Comparison of ENCODE assay signal across 8 mouse cellular contexts in genomic region chr11:60508950-60509349, GRCm38 (mm10). TPM values are rescaled to one million over a fixed set of nuclear protein-coding genes. Genes with fewer than 3 reads are reported as not detected.
DNase-seq lines count a peak whose midpoint lies in the region; ATAC-seq and TF ChIP-seq lines count a peak whose summit lies in the region.

No protein-coding gene starts in this region.

- peaks cover 53% of the 10 kb centered on the region for H3K27me3 ChIP-seq in E14TG2a.4 (ENCODE audit: insufficient read depth, low read length)
- peaks cover 21% of the 10 kb centered on the region for H3K27me3 ChIP-seq in forebrain, embryonic 15.5 days
- H3K27me3 ChIP-seq in liver, embryonic 14.5 days (ENCODE audit: control insufficient read depth, insufficient read depth, low read length) = no peaks in the 10 kb centered on the region

- DNase-seq in liver, embryonic 14.5 days (ENCODE audit: low read depth in 3 of 3, low spot score in 3 of 3) = peak; percentile 53 to 88 (median 88)
- peak; percentile 60 to 74 for DNase-seq in spleen, postnatal 10 days (ENCODE audit: low spot score in 2 of 2)
- no peak for DNase-seq in adrenal gland, postnatal 14 days
- DNase-seq in thymus, postnatal 0 days (ENCODE audit: low spot score) = no peak
- no peak for DNase-seq in left cerebral cortex, postnatal 14 days (ENCODE audit: low spot score in 2 of 2)

- TF ChIP-seq POLR2A in bone marrow macrophage, adult 2 months (IDR thresholded peaks at IDR 0.05; ENCODE audit: borderline replicate concordance, low read depth, low read length) = no peak

- H3K36me3 ChIP-seq in E14TG2a.4 (ENCODE audit: insufficient read depth, low read length) = no peaks in the 10 kb centered on the region
- H3K36me3 ChIP-seq in forebrain, embryonic 15.5 days = no peaks in the 10 kb centered on the region
- H3K36me3 ChIP-seq in liver, embryonic 14.5 days (replicated peaks; ENCODE audit: control insufficient read depth, insufficient read depth, low read depth) = no peaks in the 10 kb centered on the region

- TF ChIP-seq CTCF in E14TG2a.4 (conservative IDR thresholded peaks at IDR 0.05; ENCODE audit: low read length) = no peak
- TF ChIP-seq CTCF in bone marrow macrophage, adult 2 months (IDR thresholded peaks at IDR 0.05; ENCODE audit: low read depth, low read length) = no peak
- TF ChIP-seq CTCF in liver, embryonic 14.5 days (IDR thresholded peaks at IDR 0.05; ENCODE audit: low read depth) = no peak

- peaks cover 45% of the 10 kb centered on the region for H3K4me1 ChIP-seq in E14TG2a.4 (replicated peaks; ENCODE audit: low read depth, low read length)
- H3K4me1 ChIP-seq in bone marrow macrophage, adult 2 months (ENCODE audit: control insufficient read depth, insufficient read depth, low read length) = no peaks in the 10 kb centered on the region
- H3K4me1 ChIP-seq in forebrain, embryonic 15.5 days = peaks cover 10% of the 10 kb centered on the region
- H3K4me1 ChIP-seq in liver, embryonic 14.5 days (replicated peaks; ENCODE audit: control insufficient read depth in 2 of 2, insufficient read depth in 2 of 2, low read length in 1 of 2) = peaks cover 15 to 21% of the 10 kb centered on the region in 2 experiments

- no peak overlapping the region for H3K27ac ChIP-seq in bone marrow macrophage, adult 2 months (ENCODE audit: insufficient read depth, low read depth, low read length)
- H3K27ac ChIP-seq in forebrain, embryonic 15.5 days (replicated peaks) = no peak overlapping the region
- peak overlapping the region; percentile 75 for H3K27ac ChIP-seq in liver, embryonic 14.5 days

- 5% methylated on average over 11 of the region's 11 CpGs for WGBS in forebrain, embryonic 15.5 days
- under 1% methylated on average over 11 of the region's 11 CpGs for WGBS in liver, embryonic 14.5 days (ENCODE audit: insufficient replicate concordance)

- ATAC-seq in forebrain, embryonic 15.5 days (replicated peaks) = 0 out of 2 replicates have a peak, but pooled peaks have one; percentile 19
- peak; percentile 88 for ATAC-seq in liver, embryonic 14.5 days (ENCODE audit: insufficient read depth)

- H3K4me2 ChIP-seq in forebrain, embryonic 15.5 days (replicated peaks) = peak overlapping the region; percentile 58
- H3K4me2 ChIP-seq in liver, embryonic 14.5 days (ENCODE audit: low read depth) = peak overlapping the region; percentile 90

- intact Hi-C loops in left cerebral cortex, postnatal 14 days (cut with DNase I) = no loop called here

- no peaks in the 10 kb centered on the region for H3K9me3 ChIP-seq in E14TG2a.4 (ENCODE audit: low read length)
- H3K9me3 ChIP-seq in forebrain, embryonic 15.5 days = no peaks in the 10 kb centered on the region
- H3K9me3 ChIP-seq in liver, embryonic 14.5 days (ENCODE audit: control insufficient read depth, low read length) = no peaks in the 10 kb centered on the region

- H3K9ac ChIP-seq in forebrain, embryonic 15.5 days (replicated peaks) = peak overlapping the region; percentile 35; the same call in 1 of the 2 replicates
- H3K9ac ChIP-seq in liver, embryonic 14.5 days (replicated peaks) = peak overlapping the region; percentile 43

- TF ChIP-seq EP300 in liver, embryonic 14.5 days (IDR thresholded peaks at IDR 0.05; ENCODE audit: low read depth) = peak; percentile 81

- H3K4me3 ChIP-seq in E14TG2a.4 (replicated peaks; ENCODE audit: low read length) = peak overlapping the region; percentile 72
- H3K4me3 ChIP-seq in bone marrow macrophage, adult 2 months (ENCODE audit: insufficient read depth, low read length) = peak overlapping the region; percentile 29; the same call in 1 of the 2 replicates
- peak overlapping the region; percentile 38 for H3K4me3 ChIP-seq in forebrain, embryonic 15.5 days
- H3K4me3 ChIP-seq in liver, embryonic 14.5 days (ENCODE audit: insufficient read depth in 1 of 2, low read depth in 2 of 2, low read length in 2 of 2) = peak overlapping the region; percentile 23 to 51

RNA-seq across cellular contexts. Expression of gene Alkbh5, which starts 27.2 kb away (rescaled TPM):
- polyA plus RNA-seq in bone marrow macrophage, adult 2 months (2012; ENCODE audit: insufficient read depth, insufficient read length, missing spikeins) = 39.2 and 40.4 TPM in 2 replicates
- polyA plus RNA-seq in forebrain, embryonic 15.5 days (2015; fragmentation: Nextera tagmentation; extraction: Ambion mirVana) = 27.5 and 27.9 TPM in 2 replicates
- 7.5 and 7.7 TPM in 2 replicates for polyA plus RNA-seq in liver, embryonic 14.5 days (2012; rRNA removed)
- 14.2 and 15.1 TPM in 2 replicates for polyA plus RNA-seq in liver, embryonic 14.5 days (2014; fragmentation: Nextera tagmentation; extraction: Ambion mirVana)
- 79.2 and 81.5 TPM in 2 replicates for total RNA-seq in adrenal gland, postnatal 14 days (2021)
- 31.8 and 41.4 TPM in 2 replicates for polyA plus RNA-seq in thymus, postnatal 0 days (2015; fragmentation: Nextera tagmentation; extraction: Ambion mirVana)
- 10 to 100 TPM; 43.5 to 44.8 TPM for total RNA-seq in left cerebral cortex, postnatal 14 days (2021)

RNA-seq across cellular contexts. Expression of gene Myo15, which starts 39.8 kb away (rescaled TPM):
- not detected in 2 replicates for polyA plus RNA-seq in bone marrow macrophage, adult 2 months (2012; ENCODE audit: insufficient read depth, insufficient read length, missing spikeins)
- polyA plus RNA-seq in forebrain, embryonic 15.5 days (2015; fragmentation: Nextera tagmentation; extraction: Ambion mirVana) = 0.05 TPM in 1 of 2 replicates, not detected in the other
- polyA plus RNA-seq in liver, embryonic 14.5 days (2012; rRNA removed) = 0.45 and 0.64 TPM in 2 replicates
- 0.18 and 0.44 TPM in 2 replicates for polyA plus RNA-seq in liver, embryonic 14.5 days (2014; fragmentation: Nextera tagmentation; extraction: Ambion mirVana)
- 0.30 and 0.70 TPM in 2 replicates for total RNA-seq in adrenal gland, postnatal 14 days (2021)
- 0.13 and 0.14 TPM in 2 replicates for polyA plus RNA-seq in thymus, postnatal 0 days (2015; fragmentation: Nextera tagmentation; extraction: Ambion mirVana)
- under 1 TPM in 1 of 2 experiments, not detected in 1; 0.04 TPM for total RNA-seq in left cerebral cortex, postnatal 14 days (2021)

RNA-seq across cellular contexts. Expression of gene Drg2, which starts 54.6 kb away (rescaled TPM):
- polyA plus RNA-seq in bone marrow macrophage, adult 2 months (2012; ENCODE audit: insufficient read depth, insufficient read length, missing spikeins) = 27.7 and 30.8 TPM in 2 replicates
- polyA plus RNA-seq in forebrain, embryonic 15.5 days (2015; fragmentation: Nextera tagmentation; extraction: Ambion mirVana) = 100 and 106 TPM in 2 replicates
- 22.9 and 24.1 TPM in 2 replicates for polyA plus RNA-seq in liver, embryonic 14.5 days (2012; rRNA removed)
- polyA plus RNA-seq in liver, embryonic 14.5 days (2014; fragmentation: Nextera tagmentation; extraction: Ambion mirVana) = 37.5 and 41.3 TPM in 2 replicates
- 57.3 and 66.8 TPM in 2 replicates for total RNA-seq in adrenal gland, postnatal 14 days (2021)
- 71.2 and 74.1 TPM in 2 replicates for polyA plus RNA-seq in thymus, postnatal 0 days (2015; fragmentation: Nextera tagmentation; extraction: Ambion mirVana)
- 10 to 100 TPM; 73.1 to 78.4 TPM for total RNA-seq in left cerebral cortex, postnatal 14 days (2021)

Comparison
In these comparisons a context has a peak if more than half of its experiments do, and no peak if none do; other contexts are left out.
1. DNase-seq: peak in liver, embryonic 14.5 days (3 of 3) and spleen, postnatal 10 days (2 of 2); none in adrenal gland, postnatal 14 days (single experiment), thymus, postnatal 0 days (single experiment) and left cerebral cortex, postnatal 14 days (0 of 2).
2. Peak in every context shown above with its lines, with median percentiles within 50 percentile points of each other: H3K4me3 ChIP-seq.